Mouse (Mus musculus): ENCODE measurements around the gene Crocc2. TPM values are rescaled to one million over a fixed set of nuclear protein-coding genes. Genes with fewer than 3 reads are reported as not detected.

Gene Crocc2
- polyA plus RNA-seq, 1 experiment = 0.01 TPM

DNA sequence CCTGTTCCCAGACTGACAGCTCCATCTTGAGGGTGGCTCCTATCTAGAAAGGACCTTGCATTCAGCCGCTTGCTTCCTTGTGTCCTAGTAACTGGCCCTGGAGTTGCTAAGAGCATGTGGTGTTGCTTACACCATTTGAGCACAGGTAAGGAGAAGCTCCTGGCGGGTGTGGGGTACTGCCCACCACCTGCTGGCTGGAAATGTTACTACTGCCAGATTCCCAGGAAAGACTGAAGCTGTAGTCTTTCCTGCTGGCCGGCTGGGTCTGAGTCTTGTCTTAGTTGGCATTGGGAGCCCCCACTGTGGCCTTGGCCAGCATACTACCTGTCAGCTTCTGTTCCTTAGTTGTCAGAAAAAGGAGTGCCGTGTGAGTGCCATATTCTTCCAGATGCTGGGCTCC is 69.7 kb downstream of the Crocc2 start:
- no peak overlapping the region for H3K4me3 ChIP-seq (ENCODE audit: insufficient read depth, poor library complexity, severe bottlenecking)
- TF ChIP-seq FOSL1 (IDR thresholded peaks at IDR 0.05; ENCODE audit: insufficient read depth, low read length, poor library complexity, severe bottlenecking) (no peak), CEBPB (IDR thresholded peaks at IDR 0.05; ENCODE audit: low read depth) (no peak), CTCF (IDR thresholded peaks at IDR 0.05; ENCODE audit: control insufficient read depth, insufficient read depth, insufficient read length) (no peak), USF1 (IDR thresholded peaks at IDR 0.05; ENCODE audit: low read depth) (no peak), MYOG (IDR thresholded peaks at IDR 0.05; ENCODE audit: control insufficient read depth, extremely low read depth, insufficient read length) (no peak), MAX (IDR thresholded peaks at IDR 0.05) (no peak), MYOD1 (IDR thresholded peaks at IDR 0.05; ENCODE audit: control insufficient read depth, insufficient read length, low read depth) (no peak)
- no peaks in the 10 kb centered on the region for H3K79me2 ChIP-seq (ENCODE audit: control insufficient read depth, insufficient read depth)
- H3K79me3 ChIP-seq (ENCODE audit: low read depth) = no peaks in the 10 kb centered on the region
- H3K36me3 ChIP-seq (ENCODE audit: control insufficient read depth, insufficient read depth) = no peaks in the 10 kb centered on the region
- peaks cover 3% of the 10 kb centered on the region for H3K27me3 ChIP-seq (ENCODE audit: control insufficient read depth, insufficient read depth, insufficient read length)
- H3ac ChIP-seq (ENCODE audit: control insufficient read depth, insufficient read length, low read depth) = no peak overlapping the region

- H3K79me3 ChIP-seq (ENCODE audit: low read depth) = no peaks in the 10 kb centered on the region
- no peak overlapping the region for H3ac ChIP-seq (ENCODE audit: control insufficient read depth, insufficient read length, low read depth)
- TF ChIP-seq MYOG (IDR thresholded peaks at IDR 0.05; ENCODE audit: control insufficient read depth, extremely low read depth, insufficient read length) = no peak
- TF ChIP-seq CEBPB (IDR thresholded peaks at IDR 0.05; ENCODE audit: low read depth) = no peak
- no peak for TF ChIP-seq USF1 (IDR thresholded peaks at IDR 0.05; ENCODE audit: low read depth)
- no peak for TF ChIP-seq MYOD1 (IDR thresholded peaks at IDR 0.05; ENCODE audit: control insufficient read depth, insufficient read length, low read depth)
- no peak for TF ChIP-seq MAX (IDR thresholded peaks at IDR 0.05)
- no peak for TF ChIP-seq CTCF (IDR thresholded peaks at IDR 0.05; ENCODE audit: control insufficient read depth, insufficient read depth, insufficient read length)
- TF ChIP-seq FOSL1 (IDR thresholded peaks at IDR 0.05; ENCODE audit: insufficient read depth, low read length, poor library complexity, severe bottlenecking) = no peak
- H3K27me3 ChIP-seq (ENCODE audit: control insufficient read depth, insufficient read depth, insufficient read length) = no peaks in the 10 kb centered on the region
- H3K36me3 ChIP-seq (ENCODE audit: control insufficient read depth, insufficient read depth) = no peaks in the 10 kb centered on the region
- no peak overlapping the region for H3K4me3 ChIP-seq (ENCODE audit: insufficient read depth, poor library complexity, severe bottlenecking)
- no peaks in the 10 kb centered on the region for H3K79me2 ChIP-seq (ENCODE audit: control insufficient read depth, insufficient read depth)
These were observed 77.4 kb downstream of the Crocc2 start for GRCm38 (mm10) chr1:93245936-93246335.

- Histone ChIP-seq H3K79me3 (ENCODE audit: low read depth) (no peaks in the 10 kb centered on the region), H3K4me3 (ENCODE audit: insufficient read depth, poor library complexity, severe bottlenecking) (no peak overlapping the region), H3K27me3 (ENCODE audit: control insufficient read depth, insufficient read depth, insufficient read length) (no peaks in the 10 kb centered on the region), H3K79me2 (ENCODE audit: control insufficient read depth, insufficient read depth) (no peaks in the 10 kb centered on the region), H3K36me3 (ENCODE audit: control insufficient read depth, insufficient read depth) (no peaks in the 10 kb centered on the region), H3ac (ENCODE audit: control insufficient read depth, insufficient read length, low read depth) (no peak overlapping the region)
- TF ChIP-seq CTCF (IDR thresholded peaks at IDR 0.05; ENCODE audit: control insufficient read depth, insufficient read depth, insufficient read length) = no peak
- TF ChIP-seq MAX (IDR thresholded peaks at IDR 0.05) = no peak
- TF ChIP-seq USF1 (IDR thresholded peaks at IDR 0.05; ENCODE audit: low read depth) = no peak
- no peak for TF ChIP-seq FOSL1 (IDR thresholded peaks at IDR 0.05; ENCODE audit: insufficient read depth, low read length, poor library complexity, severe bottlenecking)
- no peak for TF ChIP-seq MYOD1 (IDR thresholded peaks at IDR 0.05; ENCODE audit: control insufficient read depth, insufficient read length, low read depth)
- no peak for TF ChIP-seq CEBPB (IDR thresholded peaks at IDR 0.05; ENCODE audit: low read depth)
- no peak for TF ChIP-seq MYOG (IDR thresholded peaks at IDR 0.05; ENCODE audit: control insufficient read depth, extremely low read depth, insufficient read length)
These were observed 84.1 kb downstream of the Crocc2 start for GRCm38 (mm10) chr1:93252586-93252985.

- Histone ChIP-seq H3K79me3 (ENCODE audit: low read depth) (no peaks in the 10 kb centered on the region), H3K27me3 (ENCODE audit: control insufficient read depth, insufficient read depth, insufficient read length) (no peaks in the 10 kb centered on the region), H3ac (ENCODE audit: control insufficient read depth, insufficient read length, low read depth) (no peak overlapping the region), H3K79me2 (ENCODE audit: control insufficient read depth, insufficient read depth) (no peaks in the 10 kb centered on the region), H3K36me3 (ENCODE audit: control insufficient read depth, insufficient read depth) (no peaks in the 10 kb centered on the region), H3K4me3 (ENCODE audit: insufficient read depth, poor library complexity, severe bottlenecking) (no peak overlapping the region)
- TF ChIP-seq MAX (IDR thresholded peaks at IDR 0.05) = no peak
- TF ChIP-seq MYOG (IDR thresholded peaks at IDR 0.05; ENCODE audit: control insufficient read depth, extremely low read depth, insufficient read length) = no peak
- no peak for TF ChIP-seq MYOD1 (IDR thresholded peaks at IDR 0.05; ENCODE audit: control insufficient read depth, insufficient read length, low read depth)
- no peak for TF ChIP-seq CTCF (IDR thresholded peaks at IDR 0.05; ENCODE audit: control insufficient read depth, insufficient read depth, insufficient read length)
- no peak for TF ChIP-seq FOSL1 (IDR thresholded peaks at IDR 0.05; ENCODE audit: insufficient read depth, low read length, poor library complexity, severe bottlenecking)
- TF ChIP-seq CEBPB (IDR thresholded peaks at IDR 0.05; ENCODE audit: low read depth) = no peak
- TF ChIP-seq USF1 (IDR thresholded peaks at IDR 0.05; ENCODE audit: low read depth) = no peak
These were observed 87.2 kb downstream of the Crocc2 start for GRCm38 (mm10) chr1:93255761-93256160.

GRCm38 (mm10) chr1:93257560-93257959 is 89.0 kb downstream of the Crocc2 start:
- H3K79me2 ChIP-seq (ENCODE audit: control insufficient read depth, insufficient read depth) = no peaks in the 10 kb centered on the region
- H3K27me3 ChIP-seq (ENCODE audit: control insufficient read depth, insufficient read depth, insufficient read length) = no peaks in the 10 kb centered on the region
- H3K36me3 ChIP-seq (ENCODE audit: control insufficient read depth, insufficient read depth) = no peaks in the 10 kb centered on the region
- H3K79me3 ChIP-seq (ENCODE audit: low read depth) = no peaks in the 10 kb centered on the region
- TF ChIP-seq USF1 (IDR thresholded peaks at IDR 0.05; ENCODE audit: low read depth) (no peak), CEBPB (IDR thresholded peaks at IDR 0.05; ENCODE audit: low read depth) (no peak), MYOD1 (IDR thresholded peaks at IDR 0.05; ENCODE audit: control insufficient read depth, insufficient read length, low read depth) (no peak), MYOG (IDR thresholded peaks at IDR 0.05; ENCODE audit: control insufficient read depth, extremely low read depth, insufficient read length) (no peak), MAX (IDR thresholded peaks at IDR 0.05) (no peak), CTCF (IDR thresholded peaks at IDR 0.05; ENCODE audit: control insufficient read depth, insufficient read depth, insufficient read length) (no peak), FOSL1 (IDR thresholded peaks at IDR 0.05; ENCODE audit: insufficient read depth, low read length, poor library complexity, severe bottlenecking) (no peak)
- H3K4me3 ChIP-seq (ENCODE audit: insufficient read depth, poor library complexity, severe bottlenecking) = no peak overlapping the region
- no peak overlapping the region for H3ac ChIP-seq (ENCODE audit: control insufficient read depth, insufficient read length, low read depth)

- Histone ChIP-seq H3K36me3 (ENCODE audit: control insufficient read depth, insufficient read depth) (no peaks in the 10 kb centered on the region), H3K4me3 (ENCODE audit: insufficient read depth, poor library complexity, severe bottlenecking) (no peak overlapping the region), H3K79me3 (ENCODE audit: low read depth) (no peaks in the 10 kb centered on the region), H3ac (ENCODE audit: control insufficient read depth, insufficient read length, low read depth) (no peak overlapping the region), H3K79me2 (ENCODE audit: control insufficient read depth, insufficient read depth) (no peaks in the 10 kb centered on the region), H3K27me3 (ENCODE audit: control insufficient read depth, insufficient read depth, insufficient read length) (no peaks in the 10 kb centered on the region)
- no peak for TF ChIP-seq FOSL1 (IDR thresholded peaks at IDR 0.05; ENCODE audit: insufficient read depth, low read length, poor library complexity, severe bottlenecking)
- TF ChIP-seq MYOD1 (IDR thresholded peaks at IDR 0.05; ENCODE audit: control insufficient read depth, insufficient read length, low read depth) = no peak
- no peak for TF ChIP-seq USF1 (IDR thresholded peaks at IDR 0.05; ENCODE audit: low read depth)
- TF ChIP-seq CEBPB (IDR thresholded peaks at IDR 0.05; ENCODE audit: low read depth) = no peak
- TF ChIP-seq CTCF (IDR thresholded peaks at IDR 0.05; ENCODE audit: control insufficient read depth, insufficient read depth, insufficient read length) = no peak
- no peak for TF ChIP-seq MAX (IDR thresholded peaks at IDR 0.05)
- TF ChIP-seq MYOG (IDR thresholded peaks at IDR 0.05; ENCODE audit: control insufficient read depth, extremely low read depth, insufficient read length) = no peak
These were observed 98.7 kb downstream of the Crocc2 start for GRCm38 (mm10) chr1:93267207-93267606.

Measured in C2C12 (cell line).